Mouse (Mus musculus) heart, adult 8-10 months (tissue): Measurements from ENCODE around the gene Gtdc1. TPM values are rescaled to one million over a fixed set of nuclear protein-coding genes. Genes with fewer than 3 reads are reported as not detected.

Experiments
- DNase-seq: peaks from one replicate; pipeline ENCODE4 v3.0.0; 2022; ENCODE audit warnings: low spot score
- total RNA-seq, 4 experiments: library from RNA; stranded (reverse); gene quantifications; 2 replicates each; pipeline ENCODE4 v1.2.4; 2022

Gtdc1 gene
- 10 to 100 TPM; 16.5 to 21.4 (median 18.4) TPM for total RNA-seq

GRCm38 (mm10) chr2:44927482-44927811 lies at the start of gene Gtdc1:
Gtdc1 (minus strand) TSS chr2:44927657.
- no peak for DNase-seq

GRCm38 (mm10) chr2:44977051-44977450 lies 49.6 kb upstream of the Gtdc1 start:
- no peak for DNase-seq

- no peak for DNase-seq
These were observed 49.0 kb upstream of the Gtdc1 start for GRCm38 (mm10) chr2:44976484-44976883.

- DNase-seq, result no peak
These were observed 46.4 kb upstream of the Gtdc1 start for GRCm38 (mm10) chr2:44973828-44974227.

GRCm38 (mm10) chr2:44970087-44970646 lies 42.7 kb upstream of the Gtdc1 start:
- DNase-seq, result no peak

GRCm38 (mm10) chr2:44969640-44970039 lies 42.2 kb upstream of the Gtdc1 start:
- no peak for DNase-seq

GRCm38 (mm10) chr2:44969226-44969625 lies 41.8 kb upstream of the Gtdc1 start:
- no peak for DNase-seq

GRCm38 (mm10) chr2:44965834-44966555 lies 38.5 kb upstream of the Gtdc1 start:
- DNase-seq, result no peak

GRCm38 (mm10) chr2:44962620-44963019 lies 35.2 kb upstream of the Gtdc1 start:
- DNase-seq, result no peak

- no peak for DNase-seq
These were observed 33.7 kb upstream of the Gtdc1 start for GRCm38 (mm10) chr2:44961192-44961591.

GRCm38 (mm10) chr2:44960561-44960960 lies 33.1 kb upstream of the Gtdc1 start:
- no peak for DNase-seq

GRCm38 (mm10) chr2:44957329-44957797 lies 29.9 kb upstream of the Gtdc1 start:
- no peak for DNase-seq

GRCm38 (mm10) chr2:44956232-44956631 lies 28.8 kb upstream of the Gtdc1 start:
- DNase-seq, result peak; percentile 70

GRCm38 (mm10) chr2:44955506-44955905 lies 28.0 kb upstream of the Gtdc1 start:
- DNase-seq, result no peak

GRCm38 (mm10) chr2:44954180-44954579 lies 26.7 kb upstream of the Gtdc1 start:
- DNase-seq, result no peak

GRCm38 (mm10) chr2:44952830-44953422 lies 25.5 kb upstream of the Gtdc1 start:
- peak; percentile 52 for DNase-seq

- no peak for DNase-seq
These were observed 24.3 kb upstream of the Gtdc1 start for GRCm38 (mm10) chr2:44951651-44952213.

GRCm38 (mm10) chr2:44944689-44945088 lies 17.2 kb upstream of the Gtdc1 start:
- DNase-seq, result no peak

- DNase-seq, result no peak
These were observed 3.5 kb upstream of the Gtdc1 start for GRCm38 (mm10) chr2:44930951-44931350.

GRCm38 (mm10) chr2:44928631-44929030 lies 1.2 kb upstream of the Gtdc1 start:
- no peak for DNase-seq

GRCm38 (mm10) chr2:44926683-44927481 lies 575 bp downstream of the Gtdc1 start:
- peak; percentile 86 for DNase-seq

- no peak for DNase-seq
These were observed 1.2 kb downstream of the Gtdc1 start for GRCm38 (mm10) chr2:44926167-44926682.
